Mouse (Mus musculus): ENCODE data around the gene Ccl1.

DNA sequence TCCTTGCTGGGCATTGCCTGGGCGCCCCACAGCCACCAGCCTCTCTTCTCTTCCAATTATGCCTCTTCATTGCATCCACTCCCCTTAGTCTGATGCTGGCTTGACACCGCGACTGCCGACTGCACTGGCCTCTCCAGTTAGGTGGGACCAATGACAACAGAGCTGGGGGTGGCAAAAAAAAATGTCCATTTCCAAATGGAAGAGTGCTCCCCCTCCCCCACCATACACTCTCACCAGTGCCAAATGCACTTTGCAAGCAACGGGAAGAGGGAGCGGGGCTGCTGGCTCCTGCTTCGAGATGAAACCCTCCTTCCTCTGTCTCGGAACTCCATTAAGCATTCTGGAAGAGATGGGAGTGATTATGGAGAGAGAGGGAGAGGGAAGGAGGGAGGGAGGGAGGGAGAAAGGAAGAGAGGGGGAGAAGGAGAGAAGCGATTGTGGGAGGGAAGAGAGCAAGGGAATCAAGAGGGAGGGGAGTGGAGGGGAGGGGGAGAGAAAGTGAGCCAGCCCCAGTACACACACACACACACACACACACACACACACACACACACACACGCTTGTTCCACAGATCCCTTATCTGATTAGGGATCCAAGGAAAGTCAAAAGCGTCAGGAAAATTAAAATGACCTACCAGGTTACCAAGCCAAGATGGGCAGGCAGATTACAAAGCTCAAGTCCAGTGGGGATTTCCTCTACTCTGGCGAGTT is 5.0 kb upstream of the Ccl1 start:
- no peak for TF ChIP-seq CTCF (IDR thresholded peaks at IDR 0.05; ENCODE audit: control insufficient read depth, insufficient read depth, insufficient replicate concordance, low read depth, low read length)
- TF ChIP-seq POLR2A (IDR thresholded peaks at IDR 0.05; ENCODE audit: control insufficient read depth, low read depth, low read length), result no peak
